Mouse (Mus musculus): ENCODE results near the gene Mindy4b-ps.

Mindy4b-ps gene

DNA sequence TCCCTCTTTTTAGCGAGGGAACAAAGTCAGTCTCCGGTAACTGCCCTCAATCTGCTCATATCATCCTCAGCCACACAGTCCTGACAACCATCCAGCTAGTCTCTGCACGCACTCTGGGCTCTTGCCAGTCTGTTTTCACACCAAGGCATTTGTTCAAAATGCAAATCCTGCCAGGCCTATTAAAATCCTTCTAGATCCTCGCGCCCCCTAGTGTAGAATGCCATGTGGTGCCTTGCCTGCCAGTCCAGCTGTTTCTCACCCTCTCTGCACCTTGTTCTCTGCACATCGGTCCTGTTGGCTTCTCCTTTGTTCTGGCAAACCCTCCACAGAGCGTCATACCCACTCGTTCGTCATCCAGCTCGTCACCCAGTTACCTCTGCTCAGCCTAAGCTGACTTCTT, 36.2 kb downstream of the Mindy4b-ps start:
- DNase-seq (ENCODE audit: low read depth, low spot score): peak; percentile 95

DNA sequence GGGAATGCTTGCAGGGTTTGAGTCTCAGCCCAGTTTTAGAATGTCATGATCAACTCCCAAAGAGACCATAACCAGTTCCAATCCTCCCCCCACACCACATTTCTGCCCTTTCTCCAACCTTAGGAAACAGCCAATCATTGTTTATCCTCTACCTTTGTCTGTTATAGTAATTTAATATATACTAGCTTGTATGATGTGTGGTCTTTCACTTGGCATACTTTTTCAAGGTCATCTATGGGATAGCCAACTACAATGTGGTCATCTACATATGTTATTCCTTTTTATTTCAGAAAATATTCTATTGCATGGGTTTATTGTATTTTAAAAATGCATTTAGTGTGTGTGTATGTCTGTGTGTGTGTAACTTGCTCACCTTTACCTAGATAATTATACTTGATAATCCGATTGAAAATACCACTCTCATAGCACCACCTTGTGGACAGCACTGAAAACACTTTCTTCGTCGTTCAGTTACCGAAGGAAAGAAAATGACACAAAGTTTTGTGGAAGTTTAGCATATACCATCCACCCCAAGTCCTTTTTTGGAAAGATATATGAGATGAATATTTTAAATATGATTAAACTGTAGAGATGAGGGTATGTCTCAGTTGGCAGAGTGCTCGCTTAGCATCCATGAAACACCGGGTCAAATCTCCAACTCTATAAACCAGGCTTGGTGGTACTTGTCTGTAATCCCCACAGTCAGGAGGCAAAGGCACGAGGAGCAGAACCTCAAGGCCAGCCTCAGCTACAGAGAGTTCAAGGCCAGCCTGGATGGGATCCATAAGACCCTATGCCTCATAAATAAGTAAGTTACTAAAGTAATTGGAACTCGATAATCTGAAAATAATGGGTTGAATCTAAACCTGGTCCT, 37.7 kb downstream of the Mindy4b-ps start:
- peak; percentile 71 for DNase-seq (ENCODE audit: low read depth, low spot score)

DNA sequence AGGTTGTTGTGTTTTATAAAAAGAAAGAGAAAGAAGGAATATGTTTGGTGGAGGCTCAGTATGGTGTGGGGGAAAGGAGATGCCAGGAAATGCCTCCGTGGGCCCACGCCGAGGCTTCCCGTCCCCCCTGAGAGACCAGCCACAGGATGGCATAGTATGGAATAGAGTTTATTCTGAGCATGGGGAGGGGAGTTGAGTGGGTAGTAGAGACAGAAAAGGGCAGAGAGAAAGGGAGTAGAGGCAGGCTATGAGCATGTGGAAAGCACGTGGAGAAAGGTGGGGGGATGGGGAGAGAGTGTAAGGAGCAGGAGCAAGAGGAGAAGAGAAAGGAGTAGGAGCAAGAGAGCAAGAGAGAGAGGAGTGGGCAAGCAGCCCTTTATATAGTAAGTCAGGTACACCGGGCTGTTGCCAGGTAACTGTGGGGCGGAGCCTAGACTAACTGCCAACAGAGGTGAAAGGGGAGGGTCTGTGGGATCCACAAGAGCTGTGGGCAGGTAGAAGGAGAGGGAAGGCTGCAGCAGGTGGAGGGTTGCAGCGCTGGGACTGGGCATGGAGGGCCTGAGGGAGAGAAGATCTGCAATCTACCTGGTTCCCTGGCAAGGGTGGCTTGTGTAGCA, 38.4 kb downstream of the Mindy4b-ps start:
- DNase-seq (ENCODE audit: low read depth, low spot score): no peak

DNA sequence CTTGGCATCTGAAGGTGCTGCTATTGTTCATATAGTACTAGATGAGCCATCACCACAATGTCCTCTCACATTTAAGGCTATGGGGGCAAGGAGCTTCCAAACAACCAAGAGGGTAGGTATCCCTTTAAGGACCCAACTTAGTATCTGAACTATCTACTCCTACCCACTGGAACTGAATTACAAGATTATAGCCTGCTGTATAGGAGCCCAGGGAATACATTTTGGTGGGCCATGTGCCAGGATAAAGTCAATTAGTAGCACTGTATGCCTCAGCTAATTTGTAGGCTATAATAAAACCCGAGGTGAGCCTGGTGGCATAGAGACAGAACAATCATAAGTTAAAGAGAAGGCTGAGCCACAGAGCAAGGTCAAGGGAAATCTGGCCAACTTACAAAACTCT, 65.7 kb downstream of the Mindy4b-ps start:
- no peak for DNase-seq (ENCODE audit: low read depth, low spot score)

DNA sequence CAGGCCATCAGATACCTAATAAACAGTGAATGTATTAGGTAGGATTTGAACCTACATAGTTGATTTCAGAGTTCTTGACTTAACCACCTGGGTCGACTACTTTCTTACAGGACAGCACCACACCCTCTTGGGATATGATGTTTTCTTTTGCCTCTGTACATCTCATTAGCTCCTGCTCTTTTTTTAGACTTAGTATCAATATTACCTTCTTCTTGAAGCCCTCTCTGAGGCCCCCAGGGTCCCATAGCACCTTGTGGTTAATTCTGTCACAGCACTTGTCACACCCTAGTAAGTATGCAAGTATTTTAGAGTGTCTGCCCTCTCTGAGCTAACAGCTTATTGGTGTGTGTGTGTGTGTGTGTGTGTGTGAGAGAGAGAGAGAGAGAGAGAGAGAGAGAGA, 66.3 kb downstream of the Mindy4b-ps start:
- DNase-seq (ENCODE audit: low read depth, low spot score): no peak

DNA sequence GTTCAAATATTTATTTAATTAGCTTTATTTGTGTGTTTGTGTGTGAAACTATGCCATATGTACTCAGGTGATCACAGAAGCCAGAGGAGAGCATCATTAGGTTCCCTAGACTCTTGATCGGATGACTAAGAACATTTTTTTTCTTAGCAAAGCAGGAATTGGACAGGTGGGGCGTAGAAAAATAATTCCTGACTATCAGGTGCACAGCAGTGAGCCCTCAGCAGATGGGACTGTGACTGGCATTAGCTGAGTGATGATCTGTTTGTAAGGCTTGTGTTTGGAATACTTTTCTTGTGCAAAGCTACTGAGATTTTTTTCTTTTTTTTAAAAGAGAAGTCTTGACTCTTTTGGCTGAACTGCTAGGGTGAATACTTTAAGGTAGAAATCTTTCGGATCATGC, 67.8 kb downstream of the Mindy4b-ps start:
- DNase-seq (ENCODE audit: low read depth, low spot score): peak; percentile 67

DNA sequence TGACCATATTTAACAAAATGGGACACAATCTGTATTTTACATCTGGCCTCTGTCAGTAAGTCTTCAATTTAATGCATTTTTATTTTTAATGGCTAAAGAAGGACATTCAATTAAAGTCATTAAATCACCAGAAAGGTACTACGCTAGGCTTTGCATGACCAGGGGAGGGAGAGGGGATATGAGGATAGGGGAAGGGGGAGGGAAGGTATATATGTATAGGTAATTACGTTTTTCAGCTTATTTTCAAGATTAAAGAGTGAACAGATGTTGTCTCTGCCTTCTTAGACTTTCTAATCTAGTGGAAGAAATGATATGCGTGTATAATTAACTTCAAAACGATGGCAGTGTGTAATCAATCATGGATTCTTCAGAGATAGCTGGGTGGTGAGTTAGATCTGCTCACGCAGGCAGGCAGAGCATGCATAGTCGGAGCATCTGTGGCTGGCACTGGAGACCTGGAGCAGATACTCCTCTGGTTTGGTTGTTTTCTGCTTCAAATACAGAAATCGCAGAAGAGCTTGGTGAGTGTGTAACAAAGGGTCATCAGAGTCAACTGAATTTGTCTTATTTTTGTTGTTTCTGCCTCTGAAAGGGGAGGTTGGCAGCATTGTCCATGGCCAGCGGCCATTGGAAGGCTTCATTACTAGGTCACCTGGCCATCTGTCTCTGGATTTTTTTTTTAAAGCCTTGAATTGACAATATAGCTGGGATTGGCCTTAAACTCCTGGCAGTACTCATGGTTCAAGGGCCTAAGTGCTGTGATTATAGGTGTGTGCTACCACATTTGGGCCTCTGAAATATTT, 70.1 kb downstream of the Mindy4b-ps start:
- peak; percentile 91 for DNase-seq (ENCODE audit: low read depth, low spot score)

DNA sequence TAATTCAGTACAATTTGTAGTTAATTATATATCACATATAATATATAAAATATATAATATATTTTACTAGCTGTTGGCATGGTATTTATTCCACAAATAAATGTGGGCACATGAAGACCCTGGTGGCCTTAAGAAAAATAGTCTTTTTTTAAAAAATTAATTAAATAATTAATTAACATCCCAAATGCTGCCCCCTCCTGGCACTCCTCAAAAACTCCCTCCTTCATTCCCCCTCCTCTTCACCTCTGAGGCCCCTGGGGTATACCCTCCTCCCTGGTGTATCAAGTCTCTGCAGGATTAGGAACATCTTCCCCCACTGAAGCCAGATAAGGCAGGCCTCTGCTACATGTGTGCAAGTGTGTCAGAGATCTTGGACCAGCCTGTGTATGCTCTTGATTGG, 73.4 kb downstream of the Mindy4b-ps start:
- DNase-seq (ENCODE audit: low read depth, low spot score): no peak

DNA sequence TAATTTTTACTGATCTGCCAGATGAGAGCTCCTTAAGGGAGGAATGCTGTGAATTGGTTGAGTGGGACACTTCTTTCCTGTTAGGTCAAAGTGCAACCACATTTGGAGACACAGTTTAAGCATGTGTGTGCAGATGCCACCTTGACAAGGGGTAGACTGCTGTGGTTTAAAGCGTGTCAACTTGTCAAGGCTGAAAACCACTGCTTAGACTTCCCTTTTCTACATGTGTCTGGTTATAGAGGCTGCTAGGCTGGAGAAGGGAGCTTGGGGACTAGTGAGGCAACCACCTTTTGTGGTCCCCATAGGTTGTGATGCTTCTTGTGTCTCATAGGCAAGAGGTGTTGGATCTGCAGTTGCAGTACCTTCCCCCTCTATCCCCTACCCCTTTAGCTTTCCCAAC, 74.2 kb downstream of the Mindy4b-ps start:
- no peak for DNase-seq (ENCODE audit: low read depth, low spot score)

DNA sequence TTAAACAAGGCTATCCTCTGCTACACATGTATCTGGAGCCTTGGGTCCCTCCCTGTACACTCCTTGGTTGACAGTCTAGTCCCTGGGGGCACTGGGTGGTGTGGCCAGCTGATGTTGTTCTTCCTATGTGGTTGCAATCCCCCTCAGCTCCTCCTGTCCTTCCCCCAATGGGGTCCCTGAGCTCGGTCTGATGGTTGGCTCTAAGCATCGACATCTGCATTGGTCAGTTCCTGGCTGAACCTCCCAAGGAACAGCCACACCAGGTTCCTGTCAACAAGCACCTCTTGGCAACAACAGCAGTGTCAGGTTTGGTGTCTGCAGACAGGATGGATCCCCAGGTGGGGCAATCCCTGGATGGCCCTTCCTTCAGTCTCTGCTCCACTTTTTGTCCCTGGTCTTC, 82.6 kb downstream of the Mindy4b-ps start:
- DNase-seq (ENCODE audit: low read depth, low spot score): no peak
